Mouse (Mus musculus) embryonic facial prominence, embryonic 13.5 days (tissue): Measurements from ENCODE around the gene Slc35b1. TPM values are rescaled to one million over a fixed set of nuclear protein-coding genes. Genes with fewer than 3 reads are reported as not detected.

Source experiments
- ATAC-seq: fragments of 200-750 bp; cut with Nextera tagmentation; 2 replicates; pipeline ENCODE4 v1.8.0; 2017; ENCODE audit warnings: low read depth; ENCODE audit not compliant: insufficient number of reproducible peaks, insufficient read depth, low FRiP score, low TSS enrichment
- H3K27ac ChIP-seq: fragments of 300-500 bp; sonication (generic); 2 replicates; pipeline ENCODE4 v1.5.1; 2015; ENCODE audit warnings: moderate library complexity, mild to moderate bottlenecking, inconsistent platforms
- H3K27me3 ChIP-seq: fragments of 300-500 bp; sonication (generic); 2 replicates; pipeline ENCODE4 v1.6.1; 2015; ENCODE audit warnings: mild to moderate bottlenecking, inconsistent platforms
- H3K36me3 ChIP-seq: fragments of 300-500 bp; sonication (generic); 2 replicates; pipeline ENCODE4 v1.6.1; 2015; ENCODE audit warnings: mild to moderate bottlenecking, inconsistent platforms
- H3K4me1 ChIP-seq: fragments of 300-500 bp; sonication (generic); 2 replicates; pipeline ENCODE4 v1.6.1; 2015; ENCODE audit warnings: inconsistent platforms
- H3K4me2 ChIP-seq: fragments of 300-500 bp; sonication (generic); 2 replicates; pipeline ENCODE4 v1.6.1; 2015; ENCODE audit warnings: moderate library complexity, mild to moderate bottlenecking, inconsistent platforms
- H3K4me3 ChIP-seq: fragments of 300-500 bp; sonication (generic); 2 replicates; pipeline ENCODE4 v1.5.1; 2015; ENCODE audit warnings: mild to moderate bottlenecking, inconsistent platforms
- H3K9ac ChIP-seq: fragments of 300-500 bp; sonication (generic); 2 replicates; pipeline ENCODE4 v1.6.1; 2015; ENCODE audit warnings: mild to moderate bottlenecking, inconsistent platforms
- H3K9me3 ChIP-seq: fragments of 300-500 bp; sonication (generic); 2 replicates; pipeline ENCODE4 v1.6.1; 2016; ENCODE audit warnings: inconsistent platforms
- WGBS: fragments of 180-500 bp; shearing (Covaris S2); methylation state at CpG from one replicate; pipeline ENCODE4 v1.1.7; 2015; ENCODE audit warnings: mixed read lengths; 5-methylcytosine and 5-hydroxymethylcytosine counted together
- polyA plus RNA-seq: library from polyadenylated mRNA; unstranded; fragments of >200 nt; fragmentation: Nextera tagmentation; extraction: Ambion mirVana; gene quantifications from 2 replicates; pipeline ENCODE4 v1.2.1, GENCODE M21; 2015

The Slc35b1 gene
- 120 and 133 TPM in 2 replicates for polyA plus RNA-seq

GRCm38 (mm10) chr11:95384319-95384972 is at the start of gene Slc35b1:
TSS of gene Slc35b1 (plus strand) at chr11:95384692.
- ATAC-seq: peak; percentile 87
- H3K4me2 ChIP-seq: peak within 1 kb of the TSS; percentile 65
- peaks cover 8% of the 10 kb centered on the region for H3K4me1 ChIP-seq
- no peaks in the 10 kb centered on the region for H3K9me3 ChIP-seq
- peak within 1 kb of the TSS; percentile 88 for H3K27ac ChIP-seq
- WGBS: under 1% methylated on average over 42 of the region's 42 CpGs
- peak within 1 kb of the TSS; percentile 90 for H3K9ac ChIP-seq
- H3K27me3 ChIP-seq: no peaks in the 10 kb centered on the region
- peak within 1 kb of the TSS; percentile 91 for H3K4me3 ChIP-seq
- peaks cover 57% of the 10 kb centered on the region for H3K36me3 ChIP-seq

GRCm38 (mm10) chr11:95336568-95337128 is 47.8 kb upstream of the Slc35b1 start, which contains the start of gene Fam117a:
TSS of gene Fam117a (plus strand) at chr11:95337018.
- Histone ChIP-seq H3K4me2 (peak within 1 kb of the TSS; percentile 77), H3K27ac (peak within 1 kb of the TSS; percentile 65; the same call in 1 of the 2 replicates), H3K27me3 (no peaks in the 10 kb centered on the region), H3K9me3 (no peaks in the 10 kb centered on the region), H3K4me3 (peak within 1 kb of the TSS; percentile 89), H3K4me1 (peaks cover 42% of the 10 kb centered on the region), H3K9ac (peak within 1 kb of the TSS; percentile 84), H3K36me3 (no peaks in the 10 kb centered on the region)
- peak; percentile 95 for ATAC-seq
- WGBS: under 1% methylated on average over 27 of the region's 27 CpGs

GRCm38 (mm10) chr11:95337129-95337813 is 47.2 kb upstream of the Slc35b1 start:
- H3K4me1 ChIP-seq: peaks cover 42% of the 10 kb centered on the region
- H3K36me3 ChIP-seq: no peaks in the 10 kb centered on the region
- peak overlapping the region; percentile 89 for H3K4me3 ChIP-seq
- ATAC-seq: peak; percentile 69
- H3K4me2 ChIP-seq: peak overlapping the region; percentile 77
- peak overlapping the region; percentile 84 for H3K9ac ChIP-seq
- WGBS: under 1% methylated on average over 50 of the region's 50 CpGs
- no peaks in the 10 kb centered on the region for H3K27me3 ChIP-seq
- H3K9me3 ChIP-seq: no peaks in the 10 kb centered on the region
- H3K27ac ChIP-seq: peak overlapping the region; percentile 65; the same call in 1 of the 2 replicates

GRCm38 (mm10) chr11:95337846-95338342 is 46.6 kb upstream of the Slc35b1 start:
- WGBS: 11% methylated on average over 9 of the region's 9 CpGs

GRCm38 (mm10) chr11:95339471-95340021 is 44.9 kb upstream of the Slc35b1 start:
- Histone ChIP-seq H3K9ac (0 out of 2 replicates have a peak overlapping the region, but pooled peaks have one; percentile 49), H3K4me3 (peak overlapping the region; percentile 89), H3K4me2 (peak overlapping the region; percentile 77), H3K27ac (peak overlapping the region; percentile 78), H3K36me3 (no peaks in the 10 kb centered on the region), H3K9me3 (no peaks in the 10 kb centered on the region), H3K27me3 (no peaks in the 10 kb centered on the region), H3K4me1 (peaks cover 59% of the 10 kb centered on the region)
- WGBS: 38% methylated on average over 14 of the region's 14 CpGs
- ATAC-seq: no peak

More at GRCm38 (mm10) chr11:95337846-95338342, 46.6 kb upstream of the Slc35b1 start:
- peak overlapping the region; percentile 89 for H3K4me3 ChIP-seq
- H3K27ac ChIP-seq: peak overlapping the region; percentile 65; the same call in 1 of the 2 replicates
- no peaks in the 10 kb centered on the region for H3K36me3 ChIP-seq
- peak overlapping the region; percentile 84 for H3K9ac ChIP-seq
- peaks cover 45% of the 10 kb centered on the region for H3K4me1 ChIP-seq
- no peak for ATAC-seq
- no peaks in the 10 kb centered on the region for H3K27me3 ChIP-seq
- no peaks in the 10 kb centered on the region for H3K9me3 ChIP-seq
- H3K4me2 ChIP-seq: peak overlapping the region; percentile 77

GRCm38 (mm10) chr11:95340259-95340658 is 44.2 kb upstream of the Slc35b1 start:
- no peak overlapping the region for H3K9ac ChIP-seq
- no peak overlapping the region for H3K4me3 ChIP-seq
- WGBS: 37% methylated on average over 1 of the region's 1 CpGs
- peaks cover 64% of the 10 kb centered on the region for H3K4me1 ChIP-seq
- H3K4me2 ChIP-seq: peak overlapping the region; percentile 77; the same call in 1 of the 2 replicates
- no peaks in the 10 kb centered on the region for H3K9me3 ChIP-seq
- no peaks in the 10 kb centered on the region for H3K27me3 ChIP-seq
- H3K36me3 ChIP-seq: no peaks in the 10 kb centered on the region
- peak overlapping the region; percentile 78; the same call in 1 of the 2 replicates for H3K27ac ChIP-seq
- ATAC-seq: no peak

GRCm38 (mm10) chr11:95340664-95341063 is 43.8 kb upstream of the Slc35b1 start:
- Histone ChIP-seq H3K9ac (no peak overlapping the region), H3K27ac (no peak overlapping the region), H3K4me1 (peaks cover 64% of the 10 kb centered on the region), H3K27me3 (no peaks in the 10 kb centered on the region), H3K36me3 (no peaks in the 10 kb centered on the region), H3K4me2 (no peak overlapping the region), H3K9me3 (no peaks in the 10 kb centered on the region), H3K4me3 (no peak overlapping the region)
- ATAC-seq: no peak
- WGBS: 22% methylated on average over 5 of the region's 5 CpGs

- peaks cover 56% of the 10 kb centered on the region for H3K4me1 ChIP-seq
- no peak for ATAC-seq
- H3K36me3 ChIP-seq: peaks cover 14% of the 10 kb centered on the region
- no peaks in the 10 kb centered on the region for H3K27me3 ChIP-seq
- no peak overlapping the region for H3K4me3 ChIP-seq
- H3K9ac ChIP-seq: no peak overlapping the region
- H3K27ac ChIP-seq: no peak overlapping the region; the same call in 1 of the 2 replicates
- 65% methylated on average over 4 of the region's 4 CpGs for WGBS
- no peak overlapping the region for H3K4me2 ChIP-seq
- no peaks in the 10 kb centered on the region for H3K9me3 ChIP-seq
Observed at GRCm38 (mm10) chr11:95343180-95343579, 41.3 kb upstream of the Slc35b1 start.

GRCm38 (mm10) chr11:95344181-95344580 is 40.3 kb upstream of the Slc35b1 start:
- Histone ChIP-seq H3K9me3 (no peaks in the 10 kb centered on the region), H3K27me3 (no peaks in the 10 kb centered on the region), H3K9ac (no peak overlapping the region), H3K27ac (no peak overlapping the region), H3K4me2 (no peak overlapping the region), H3K4me1 (peaks cover 46% of the 10 kb centered on the region), H3K36me3 (peaks cover 24% of the 10 kb centered on the region), H3K4me3 (no peak overlapping the region)
- 31% methylated on average over 2 of the region's 2 CpGs for WGBS
- no peak for ATAC-seq

- no peaks in the 10 kb centered on the region for H3K27me3 ChIP-seq
- WGBS: 62% methylated on average over 6 of the region's 6 CpGs
- H3K36me3 ChIP-seq: peaks cover 32% of the 10 kb centered on the region
- no peak for ATAC-seq
- H3K9ac ChIP-seq: no peak overlapping the region
- peaks cover 12% of the 10 kb centered on the region; the same call in 1 of the 2 replicates for H3K4me1 ChIP-seq
- no peak overlapping the region for H3K4me2 ChIP-seq
- no peaks in the 10 kb centered on the region for H3K9me3 ChIP-seq
- H3K4me3 ChIP-seq: no peak overlapping the region
- H3K27ac ChIP-seq: no peak overlapping the region
Observed at GRCm38 (mm10) chr11:95350289-95350688, 34.2 kb upstream of the Slc35b1 start.

GRCm38 (mm10) chr11:95350960-95351359 is 33.5 kb upstream of the Slc35b1 start:
- Histone ChIP-seq H3K9ac (no peak overlapping the region), H3K27me3 (no peaks in the 10 kb centered on the region), H3K9me3 (no peaks in the 10 kb centered on the region), H3K4me3 (no peak overlapping the region), H3K27ac (no peak overlapping the region), H3K4me1 (peaks cover 16% of the 10 kb centered on the region), H3K36me3 (peaks cover 33% of the 10 kb centered on the region), H3K4me2 (no peak overlapping the region)
- 86% methylated on average over 3 of the region's 3 CpGs for WGBS
- ATAC-seq: no peak
